Mouse (Mus musculus) CH12.LX (cell line): ENCODE results near the gene Pgap1.

ENCODE experiments used
- EP300 ChIP-seq: IDR thresholded peaks from 2 replicates; pipeline ENCODE4 v1.6.1; 2011; ENCODE audit warnings: low read length, improper control_type of control experiment
- RCOR1 ChIP-seq: conservative IDR thresholded peaks from 2 replicates; pipeline ENCODE4 v1.6.1; 2012; ENCODE audit warnings: low read depth, mild to moderate bottlenecking, inconsistent platforms, low read length, improper control_type of control experiment

DNA sequence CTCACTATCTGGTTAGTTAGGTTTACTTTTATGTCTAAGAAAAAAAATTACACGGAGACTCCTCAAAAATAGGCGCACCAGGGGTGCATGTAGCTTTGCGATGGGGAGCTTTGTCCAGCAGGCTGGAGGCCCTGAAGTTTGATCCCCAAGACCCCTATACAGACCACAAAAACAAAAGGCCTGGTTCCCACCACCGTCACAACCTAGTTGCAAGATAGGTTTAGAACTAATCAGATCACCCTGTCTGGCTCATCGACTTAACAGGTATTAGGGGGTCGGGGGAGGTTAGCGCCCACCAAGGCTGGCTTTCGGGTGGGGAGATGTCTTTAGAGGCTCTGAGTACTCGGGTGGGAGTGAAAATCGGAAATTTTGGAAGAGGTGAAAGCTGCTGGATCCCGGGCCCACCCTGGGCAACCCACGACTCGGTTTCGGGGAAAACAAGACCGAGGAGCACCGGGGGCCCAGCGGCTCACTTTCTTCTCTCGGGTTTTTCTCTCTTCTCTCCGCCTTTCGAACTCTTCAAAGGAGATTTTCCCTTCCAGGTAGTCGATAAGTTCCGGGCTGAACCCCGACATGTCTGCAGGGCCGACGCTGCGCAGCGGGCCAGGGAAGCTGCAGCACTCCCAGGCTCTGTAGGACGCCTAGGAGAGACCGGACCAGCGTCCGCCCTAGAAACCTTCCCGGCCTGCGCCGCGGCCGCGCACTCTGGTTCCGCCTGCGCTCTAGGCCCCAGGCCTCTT lies 119.0 kb downstream of the Pgap1 start, which contains the start of gene Gtf3c3:
- TF ChIP-seq RCOR1 = no peak
- TF ChIP-seq EP300 = no peak
